Mouse (Mus musculus) liver, postnatal 0 days (tissue): Measurements from ENCODE around the gene Zbtb20.

Experiments used
- CTCF ChIP-seq: sonication (generic); IDR thresholded peaks from 2 replicates; pipeline ENCODE4 v1.5.1; 2016; ENCODE audit warnings: antibody characterized with exemption, low read depth
- EP300 ChIP-seq: IDR thresholded peaks from 2 replicates; pipeline ENCODE4 v1.6.1; 2016; ENCODE audit warnings: antibody characterized with exemption, low read depth, mild to moderate bottlenecking

- TF ChIP-seq CTCF: no peak
- no peak for TF ChIP-seq EP300
Measured at GRCm38 (mm10) chr16:43235721-43236159, 360.1 kb downstream of the Zbtb20 start.
